Mouse (Mus musculus) embryonic fibroblast, embryonic 13.5 days (primary cell): Measurements from ENCODE around the gene Zzef1.

Experiments used
- CTCF ChIP-seq: IDR thresholded peaks from 2 replicates; pipeline ENCODE4 v1.5.1; 2011; ENCODE audit warnings: mild to moderate bottlenecking, control low read depth, low read length, moderate library complexity, borderline replicate concordance; ENCODE audit not compliant: insufficient read depth
- POLR2A ChIP-seq: IDR thresholded peaks from 2 replicates; pipeline ENCODE4 v1.6.1; 2011; ENCODE audit warnings: low read depth, mild to moderate bottlenecking, control low read depth, low read length, moderate library complexity

DNA sequence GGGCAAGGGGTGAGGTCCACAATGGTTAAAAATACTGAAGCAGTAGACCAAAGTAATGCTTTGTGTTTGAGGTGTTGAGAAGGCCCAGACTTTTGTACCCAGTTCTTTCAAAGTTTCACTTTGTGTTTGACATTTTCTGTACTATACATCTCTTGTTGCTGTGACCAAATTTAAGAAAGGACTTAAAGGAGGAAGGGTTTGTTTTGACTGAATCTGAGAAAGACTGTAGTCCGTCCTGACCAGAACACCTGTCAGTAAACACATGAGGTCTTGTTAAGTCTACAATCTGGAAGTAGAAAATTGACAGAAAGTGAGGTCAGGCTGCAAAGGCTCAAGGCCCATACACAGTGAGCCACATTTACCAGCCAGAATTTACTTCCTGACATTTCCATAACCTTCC is 20.8 kb downstream of the Zzef1 start:
- TF ChIP-seq CTCF (no peak), POLR2A (no peak)
